Mouse (Mus musculus) stomach, postnatal 0 days (tissue): ENCODE data around the gene Hsd17b3.

Experiments used
- CTCF ChIP-seq: IDR thresholded peaks from 2 replicates; pipeline ENCODE4 v1.5.1; 2016; ENCODE audit warnings: antibody characterized with exemption, low read depth, mild to moderate bottlenecking, moderate library complexity
- EP300 ChIP-seq: optimal IDR thresholded peaks from 2 replicates; pipeline ENCODE3; 2016; ENCODE audit warnings: antibody characterized with exemption

DNA sequence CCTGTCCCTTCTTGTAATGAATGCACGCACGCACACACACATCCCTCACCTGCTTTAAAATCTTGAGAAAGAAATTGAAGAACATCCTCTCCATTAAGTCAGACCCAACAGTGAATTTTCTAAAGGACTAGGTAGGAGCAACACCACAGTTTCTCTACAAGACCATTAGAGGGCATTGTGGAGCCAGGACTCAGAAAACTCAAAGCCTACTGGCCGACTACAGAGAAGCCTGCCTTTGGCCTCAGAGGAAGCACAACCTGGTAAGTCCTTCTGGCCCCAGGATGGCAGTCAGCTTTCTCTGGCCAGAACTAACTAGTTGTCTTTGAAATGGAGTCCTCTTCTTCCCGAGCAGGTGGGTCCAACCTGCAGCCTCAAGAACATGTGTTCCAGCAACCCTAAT is 38.1 kb downstream of the Hsd17b3 start:
- TF ChIP-seq EP300 = no peak
- TF ChIP-seq CTCF = peak; percentile 63
